Mouse (Mus musculus) heart, adult 11 months (tissue): ENCODE results near the gene Pcyt2.

Experiments used
- DNase-seq: peaks from one replicate; pipeline ENCODE4 v3.0.0; 2022

The Pcyt2 gene

DNA sequence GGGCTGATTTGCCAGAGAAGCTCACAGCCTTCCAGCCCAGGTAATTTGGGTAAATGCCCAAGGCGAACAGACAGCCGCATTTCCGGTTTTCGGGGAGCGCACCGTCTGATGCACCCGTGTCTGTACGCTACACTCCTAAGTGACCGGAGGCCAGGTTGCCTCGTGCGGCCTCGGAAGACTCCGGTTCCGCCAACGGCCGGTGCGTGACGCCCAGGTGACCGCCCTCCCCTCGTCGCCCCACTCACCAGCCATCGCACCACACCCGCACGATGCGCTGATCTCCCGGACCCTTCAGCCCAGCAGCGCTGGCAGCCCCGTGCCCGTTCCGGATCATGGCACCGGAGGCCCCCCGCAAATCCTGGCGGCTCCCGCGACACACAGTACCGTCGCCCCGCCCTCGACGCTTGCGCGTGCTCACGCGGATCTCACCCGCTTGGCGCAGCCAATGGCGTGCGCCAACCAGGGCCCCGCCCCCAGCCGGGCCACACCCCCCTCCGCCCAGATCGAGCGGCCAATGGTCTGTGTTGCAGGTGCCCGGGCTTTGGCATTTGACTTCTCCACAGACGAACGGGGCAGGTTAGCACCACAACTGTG, at the start of gene Pcyt2:
TSS of gene Pcyt2 (minus strand) at position 418 of the 594 bp plus-strand sequence.
- peak; percentile 99 for DNase-seq

DNA sequence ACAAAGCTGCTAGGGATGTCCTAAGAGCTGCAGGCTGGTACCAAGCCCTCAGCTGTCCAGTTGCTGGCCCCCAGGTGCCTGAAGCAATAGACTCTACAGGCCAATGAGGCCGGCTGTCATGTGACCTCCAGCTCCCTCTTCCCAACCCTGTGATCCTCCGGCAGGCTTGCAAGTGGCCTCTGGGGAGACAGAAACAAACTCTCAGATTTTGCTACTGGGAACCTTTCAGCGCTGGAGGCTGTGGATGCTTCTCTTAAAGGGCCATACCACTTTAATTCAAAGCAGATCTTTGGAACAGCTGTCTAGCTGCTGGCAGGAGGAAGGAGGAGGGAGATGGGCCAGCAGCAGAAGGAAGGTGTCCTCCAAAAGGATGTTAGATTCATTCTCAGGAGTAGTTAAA, 48.9 kb upstream of the Pcyt2 start:
- DNase-seq, result peak; percentile 95

DNA sequence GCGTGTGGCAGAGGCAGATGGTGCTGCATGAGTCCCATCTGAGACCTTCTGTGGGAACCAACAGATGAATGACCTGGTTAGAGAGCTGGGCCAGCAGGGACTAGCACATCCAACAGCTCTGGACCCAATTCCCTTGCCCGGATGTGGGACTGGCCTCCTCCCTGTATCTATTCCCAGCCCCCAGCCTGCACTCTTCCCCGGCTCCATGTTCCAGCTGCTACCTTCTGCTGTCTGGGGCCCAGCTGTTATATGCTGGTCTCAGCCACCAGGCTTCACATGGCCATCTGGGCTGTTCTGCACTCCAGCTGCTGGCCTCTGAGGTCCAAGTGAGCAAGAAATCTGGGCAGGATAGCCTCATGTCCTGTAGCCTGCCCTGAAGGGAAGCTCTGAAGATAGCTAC, 47.7 kb upstream of the Pcyt2 start:
- peak; percentile 99 for DNase-seq

DNA sequence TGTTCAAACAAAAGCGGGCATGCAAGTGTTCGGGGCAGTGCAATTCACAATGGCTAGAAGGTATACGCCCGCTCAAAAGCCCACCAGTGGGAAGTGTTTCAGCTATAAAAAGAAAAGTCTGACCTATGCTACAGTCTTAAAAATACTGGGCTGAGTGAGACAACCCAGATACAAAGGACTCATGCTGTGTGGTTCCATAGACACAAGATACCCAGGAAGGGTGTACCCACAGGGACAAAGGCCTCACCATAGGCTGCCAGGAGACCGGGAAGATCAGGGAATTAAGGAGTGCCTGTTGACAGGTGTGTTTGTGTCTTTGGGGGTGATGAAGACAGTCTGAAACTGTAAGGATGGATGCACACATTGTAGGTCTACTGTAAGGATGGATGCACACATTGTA, 46.0 kb upstream of the Pcyt2 start:
- DNase-seq, result no peak

DNA sequence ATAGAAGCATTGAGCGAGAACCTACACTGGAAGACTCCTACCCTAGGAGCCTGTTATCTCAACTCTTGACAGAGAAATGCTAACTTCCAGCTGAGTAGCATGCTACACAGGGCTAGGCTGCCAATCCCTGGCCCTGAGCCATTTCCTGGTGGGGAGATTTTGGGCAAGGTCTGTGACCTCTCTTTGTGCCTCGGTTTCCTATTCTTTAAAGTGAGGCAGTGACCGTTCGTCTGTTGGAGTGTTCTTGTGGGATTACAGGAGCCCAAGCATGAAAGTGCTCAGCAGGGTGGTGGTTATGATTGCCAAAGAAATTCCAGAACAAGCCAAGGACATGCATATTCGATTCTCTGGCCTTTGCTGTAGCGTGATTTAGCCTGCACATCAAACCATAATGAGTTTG, 45.0 kb upstream of the Pcyt2 start:
- no peak for DNase-seq

DNA sequence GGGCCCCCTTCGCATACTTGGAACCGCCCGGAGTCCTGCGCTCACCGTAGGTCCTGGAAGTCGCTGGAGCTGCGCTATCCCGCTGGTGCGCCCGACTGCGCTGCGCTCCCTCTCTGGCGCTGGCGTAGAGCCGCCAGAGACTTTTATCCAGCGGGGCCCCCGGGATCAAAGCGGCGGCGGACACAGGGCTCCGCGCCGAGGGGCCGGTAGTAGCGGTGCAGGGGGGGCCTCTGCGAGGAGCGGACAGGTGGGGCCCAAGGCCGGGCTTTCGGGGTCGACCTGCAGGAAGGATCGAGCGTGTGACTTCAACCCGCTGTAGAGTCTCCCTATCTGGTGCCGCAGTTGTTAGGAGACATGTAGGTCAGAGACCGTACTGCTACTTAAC, 43.3 kb upstream of the Pcyt2 start, which contains the start of gene Notum:
TSS of gene Notum (minus strand) at position 100 of the 385 bp plus-strand sequence.
- DNase-seq, result no peak

DNA sequence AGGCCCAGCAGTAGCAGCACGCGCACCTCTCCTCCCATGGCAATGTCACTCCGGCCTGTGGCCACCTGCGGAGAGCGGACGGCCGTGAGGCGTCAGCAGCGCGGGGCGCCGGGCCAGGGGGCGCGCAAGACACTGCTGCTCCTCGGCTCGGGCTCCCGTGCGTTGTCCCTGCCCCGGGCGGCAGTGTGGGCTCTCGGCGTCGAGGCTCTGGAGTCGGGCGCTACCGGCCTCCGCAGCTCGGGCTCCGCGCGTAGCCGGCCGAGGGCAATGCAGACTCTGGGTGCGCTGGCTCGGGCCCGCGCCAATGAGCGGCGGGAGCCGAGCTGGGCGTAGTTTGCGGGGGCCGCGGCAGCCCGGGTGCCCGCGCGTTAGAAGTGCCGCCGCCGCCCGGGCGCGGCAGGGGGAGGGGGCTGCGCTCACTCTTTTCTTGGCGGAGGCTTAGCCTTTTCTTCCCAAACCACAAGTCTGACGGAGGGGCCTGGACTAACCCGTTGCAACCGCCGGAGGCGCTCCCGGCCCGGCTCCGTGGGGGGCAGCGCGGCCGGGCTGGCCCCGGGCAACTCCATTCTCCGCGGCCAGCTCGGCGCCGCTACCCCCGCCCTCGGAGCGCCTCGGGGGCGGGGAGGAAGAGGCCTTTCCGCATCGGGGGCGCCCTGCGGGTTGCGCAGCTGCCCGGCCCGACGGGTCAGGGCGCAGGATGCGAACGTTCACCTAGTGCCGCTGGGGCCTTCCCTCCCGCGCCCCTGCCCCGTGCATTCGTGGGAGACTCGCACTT, 42.8 kb upstream of the Pcyt2 start:
- no peak for DNase-seq

DNA sequence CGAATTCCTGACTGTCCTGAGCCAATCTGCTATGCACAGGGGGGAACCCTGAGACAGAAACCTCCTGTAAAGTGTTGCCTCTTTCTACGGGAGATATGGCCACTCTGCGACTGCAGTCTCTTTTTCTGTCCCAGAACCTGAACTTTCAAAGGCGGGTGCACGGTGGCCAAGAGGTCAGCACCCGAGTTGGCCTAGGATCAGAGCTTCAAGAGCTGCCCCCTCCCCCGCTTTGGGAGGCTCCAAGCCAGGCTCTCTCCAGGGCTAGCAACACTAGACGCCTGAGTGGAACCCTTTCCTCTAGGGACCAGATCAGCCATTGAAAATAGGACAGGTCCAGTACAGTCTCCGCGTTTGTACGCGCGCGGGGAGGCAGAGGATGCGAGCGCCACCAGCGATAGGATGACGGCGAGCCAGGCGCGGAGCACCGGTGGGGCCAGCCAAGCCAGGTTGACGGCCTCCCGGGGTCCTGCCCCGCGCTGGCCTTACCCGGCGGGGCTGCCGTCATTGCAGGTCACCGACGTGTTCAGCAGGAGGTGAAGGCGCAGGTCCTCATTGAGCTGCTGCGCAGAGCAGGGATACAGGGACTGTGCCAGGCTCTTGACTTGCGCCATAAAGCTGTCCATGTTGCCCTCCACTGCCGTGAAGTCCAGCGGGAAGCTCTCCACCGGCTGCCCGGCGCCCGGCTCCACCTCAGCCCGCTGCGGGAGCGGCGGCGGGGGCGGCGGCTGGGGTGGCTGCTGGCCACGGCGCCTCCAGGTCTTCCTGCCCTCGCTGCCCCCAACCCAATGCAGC, 42.0 kb upstream of the Pcyt2 start:
- no peak for DNase-seq

DNA sequence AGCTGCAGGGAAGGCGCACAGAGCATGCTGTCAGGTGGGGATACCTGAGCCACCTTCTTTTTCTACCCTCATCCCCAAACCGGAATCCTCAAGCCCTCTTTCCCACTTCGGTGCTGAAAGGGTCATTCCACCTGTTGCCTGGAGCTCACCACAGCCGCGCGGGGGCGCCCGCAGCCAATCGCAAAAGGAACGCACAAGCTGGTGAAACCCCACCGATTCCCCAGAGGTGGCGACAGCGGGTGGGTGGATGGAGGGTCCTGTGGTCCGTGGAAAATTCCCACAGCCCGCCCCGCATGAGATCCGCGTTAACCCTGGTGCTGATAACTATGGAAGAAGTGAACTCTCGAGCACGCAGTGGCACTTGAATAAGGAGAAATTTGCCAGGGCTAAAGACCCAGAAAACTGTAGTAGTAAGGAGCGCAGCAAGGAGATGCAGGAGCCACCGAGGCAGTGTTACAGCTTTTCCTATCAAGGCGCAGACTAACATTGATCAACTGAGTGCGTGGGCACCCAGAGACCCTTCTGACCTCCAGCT, 41.2 kb upstream of the Pcyt2 start:
- DNase-seq, result peak; percentile 95

DNA sequence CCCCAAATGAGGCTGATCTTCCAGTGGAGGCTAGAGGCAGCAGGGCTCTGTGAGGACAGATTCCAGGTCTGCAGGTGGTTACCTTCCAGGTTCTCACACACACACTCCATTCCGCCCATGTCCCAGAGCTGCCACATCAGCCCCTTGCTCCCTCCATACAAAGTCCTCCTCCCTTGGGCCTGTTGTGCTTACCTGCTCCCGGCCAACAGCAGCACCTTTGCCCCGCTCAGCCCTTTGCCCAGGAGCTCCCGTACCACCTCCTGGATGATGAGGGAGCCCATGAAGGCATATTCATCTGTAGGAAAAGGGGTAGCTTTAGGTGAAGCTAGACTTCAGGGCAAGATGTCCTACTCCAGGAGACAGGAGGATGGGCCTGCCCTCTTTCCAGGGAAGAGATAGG, 39.6 kb upstream of the Pcyt2 start:
- no peak for DNase-seq

DNA sequence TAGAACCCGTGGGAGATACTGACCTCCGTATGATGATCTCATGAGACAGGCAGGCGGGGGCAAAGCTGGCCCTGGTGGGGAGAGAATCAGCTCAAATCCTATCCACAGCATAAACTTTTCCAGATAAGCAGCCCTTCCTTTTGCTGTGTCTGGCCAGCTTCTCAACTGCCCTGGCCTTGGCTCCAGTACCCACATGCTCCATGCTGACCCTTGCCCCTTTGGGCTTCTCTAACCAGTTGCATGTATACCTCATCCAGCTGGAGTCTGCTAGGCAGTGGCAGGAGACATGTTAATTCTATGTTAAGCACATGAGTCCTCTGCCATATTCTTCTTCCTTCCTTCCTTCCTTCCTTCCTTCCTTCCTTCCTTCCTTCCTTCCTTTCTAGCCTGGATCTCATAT, 37.0 kb upstream of the Pcyt2 start:
- no peak for DNase-seq

DNA sequence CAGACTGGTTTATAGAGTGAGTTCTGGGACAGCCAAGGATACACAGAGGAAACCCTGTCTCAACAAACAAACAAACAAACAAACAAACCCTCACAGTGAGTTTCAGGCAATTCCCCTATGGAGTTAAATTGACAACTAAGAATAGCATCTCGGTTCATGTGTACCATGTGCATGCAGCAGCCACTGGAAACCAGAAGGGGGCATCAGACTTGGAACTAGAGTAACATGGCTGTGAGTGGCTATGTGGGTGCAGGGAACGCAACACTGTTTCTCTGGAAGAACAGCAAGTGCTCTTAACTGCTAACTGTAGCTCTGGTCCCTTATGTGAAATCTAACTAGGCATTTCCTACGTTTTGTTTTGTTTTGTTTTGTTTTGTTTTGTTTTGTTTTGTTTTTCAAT, 34.1 kb upstream of the Pcyt2 start:
- DNase-seq, result no peak

DNA sequence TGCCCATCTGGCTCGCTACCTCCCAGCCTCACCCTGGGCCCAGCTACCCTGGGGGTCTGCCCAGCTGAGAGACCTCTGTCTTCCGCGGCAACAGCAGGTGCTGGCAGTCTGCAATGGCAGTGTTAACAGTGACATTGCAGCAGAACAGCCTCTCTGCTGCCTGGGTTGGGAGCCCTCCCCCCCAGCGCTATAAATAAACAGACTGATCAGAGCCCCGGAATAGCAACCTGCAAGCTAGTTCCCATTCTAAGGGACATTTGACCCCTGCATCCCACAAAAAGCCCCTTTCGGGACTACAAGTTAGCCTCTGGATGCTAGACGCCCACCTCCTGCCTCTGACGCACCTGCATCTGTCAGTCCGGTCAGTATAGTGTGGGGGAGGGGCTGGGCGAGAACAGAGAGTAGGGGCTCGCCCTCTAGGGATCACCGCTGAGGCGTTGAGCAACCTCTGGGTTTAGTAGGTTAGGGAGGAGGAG, 30.3 kb upstream of the Pcyt2 start, which contains the start of gene Myadml2:
TSS of gene Myadml2 (minus strand) at position 158 of the 476 bp plus-strand sequence.
- DNase-seq, result peak; percentile 95

DNA sequence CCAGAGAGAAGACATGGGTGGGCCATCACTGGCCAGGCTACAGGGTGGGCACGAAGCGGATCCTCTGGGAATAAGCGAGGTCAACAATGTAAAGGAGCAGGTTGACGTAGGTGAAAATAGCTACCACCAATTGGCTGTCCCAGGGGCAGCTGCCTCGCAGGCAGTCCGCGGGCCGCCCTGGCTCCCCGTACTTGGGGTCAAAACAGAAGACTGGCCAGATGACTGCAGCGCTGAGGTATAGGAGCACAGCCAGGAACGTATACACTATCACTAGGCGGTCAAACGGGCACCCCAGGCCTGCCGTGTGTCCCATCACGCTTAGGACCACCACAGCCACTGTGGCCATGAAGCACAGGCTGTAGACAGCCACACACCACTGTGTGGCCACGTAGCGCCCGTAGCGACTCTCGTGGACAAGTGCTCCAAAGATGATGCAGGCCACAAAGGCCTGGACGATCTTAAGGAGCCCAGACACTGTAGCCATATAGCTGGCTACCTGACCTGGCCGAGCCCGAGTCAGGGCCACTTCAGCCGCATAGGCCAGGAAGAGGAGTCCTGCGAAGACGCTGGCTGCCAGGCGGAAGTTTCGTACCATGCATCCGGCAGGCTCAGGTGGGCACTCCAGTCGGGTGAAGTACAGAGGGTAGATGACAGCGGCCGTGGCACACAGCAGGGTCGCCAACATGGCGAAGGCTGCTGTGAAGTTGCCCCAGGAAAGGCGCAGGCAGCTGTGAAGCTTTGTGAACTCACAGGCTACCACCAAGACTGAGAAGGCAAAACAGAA, 29.5 kb upstream of the Pcyt2 start:
- DNase-seq, result peak; percentile 91

DNA sequence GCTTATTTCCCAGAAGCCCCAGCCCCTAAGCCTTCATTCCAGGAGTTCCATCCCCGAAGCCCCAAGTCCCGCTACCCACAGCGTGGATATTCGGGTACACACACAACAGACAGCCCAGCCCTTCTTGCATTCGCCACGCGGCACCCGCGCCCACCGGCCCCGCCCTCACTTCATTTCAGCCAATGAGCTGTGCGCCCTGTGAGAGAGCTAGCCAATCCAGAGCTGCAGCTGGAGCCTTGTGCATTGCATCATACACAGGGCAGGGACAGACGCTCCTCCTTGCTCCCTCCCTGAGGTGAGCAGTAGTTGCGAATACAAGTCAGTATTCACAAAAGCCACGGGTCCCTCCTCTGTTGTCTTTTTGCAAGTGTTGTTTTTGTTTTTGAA, 25.9 kb upstream of the Pcyt2 start, which contains the start of gene Pycr1:
TSS of gene Pycr1 (minus strand) at position 169 of the 387 bp plus-strand sequence.
- peak; percentile 100 for DNase-seq

DNA sequence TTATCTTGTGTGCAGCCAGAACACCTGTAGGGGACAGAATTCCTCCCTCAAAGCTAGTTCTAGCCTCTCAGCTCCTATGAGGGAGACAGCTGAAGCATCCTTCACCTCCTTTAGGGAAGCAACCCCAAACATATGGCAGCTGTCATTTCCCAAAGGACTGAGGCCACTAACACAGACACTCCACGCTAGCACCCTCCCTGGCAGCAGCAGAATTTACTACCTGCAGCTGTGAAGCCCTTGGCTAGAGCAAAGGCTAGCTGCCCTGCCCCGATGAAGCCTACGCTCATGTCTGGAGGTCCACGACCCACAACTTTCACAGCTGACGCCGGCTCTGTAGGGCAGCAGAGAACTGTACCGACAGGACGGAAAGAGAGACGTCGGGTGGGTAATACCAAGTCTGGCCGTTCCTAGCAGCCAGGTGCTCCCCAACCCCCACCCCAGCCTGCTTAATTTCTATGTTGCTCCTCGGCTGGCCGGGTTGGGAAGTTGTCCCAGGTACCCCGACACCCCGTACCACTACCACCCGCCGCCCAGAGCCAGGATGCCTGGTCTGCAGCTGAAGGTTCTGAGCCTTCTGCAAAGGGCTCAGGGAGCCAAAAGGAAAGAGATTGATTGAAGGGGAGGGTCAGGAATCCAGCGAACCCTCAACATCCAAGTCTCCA, 25.3 kb upstream of the Pcyt2 start:
- no peak for DNase-seq

DNA sequence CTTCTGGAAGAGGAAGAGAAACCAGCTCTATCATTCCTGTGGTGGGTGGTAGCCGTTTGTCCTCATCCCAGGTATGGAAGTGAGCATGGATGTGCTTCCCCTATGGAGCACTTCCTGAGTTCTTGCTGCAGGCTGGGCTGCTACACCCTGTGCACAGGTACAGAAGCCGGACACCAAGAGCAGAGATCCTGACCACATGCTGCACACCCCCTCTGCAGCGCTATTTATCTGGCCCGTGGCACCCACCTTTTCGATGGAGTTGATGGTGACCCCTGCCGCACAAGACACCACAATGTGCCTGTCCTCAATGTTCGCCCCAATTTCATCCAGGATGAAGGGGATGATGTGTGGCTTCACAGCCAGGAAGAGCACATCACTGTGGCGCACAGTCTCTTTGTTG, 24.1 kb upstream of the Pcyt2 start:
- DNase-seq, result peak; percentile 92

DNA sequence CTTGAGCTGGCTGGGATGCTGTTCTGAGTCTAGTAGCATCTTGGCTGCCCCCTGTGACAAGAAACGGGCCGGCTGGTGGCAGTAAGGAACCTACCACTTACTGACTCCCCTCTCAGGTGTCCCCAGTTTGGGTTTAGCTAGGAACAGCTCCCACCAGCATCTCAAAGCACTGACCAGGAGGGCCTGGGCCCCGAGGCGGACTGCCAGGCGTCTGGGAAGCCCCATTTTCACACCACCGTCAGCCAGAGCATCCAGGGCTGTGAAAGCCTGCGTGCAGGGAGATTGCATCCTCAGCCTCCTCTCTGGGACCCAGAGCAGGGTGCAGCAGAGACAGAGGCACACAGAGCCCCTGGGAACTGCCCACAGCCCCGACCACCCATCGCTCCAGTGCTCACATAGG, 23.5 kb upstream of the Pcyt2 start:
- DNase-seq, result peak; percentile 90

DNA sequence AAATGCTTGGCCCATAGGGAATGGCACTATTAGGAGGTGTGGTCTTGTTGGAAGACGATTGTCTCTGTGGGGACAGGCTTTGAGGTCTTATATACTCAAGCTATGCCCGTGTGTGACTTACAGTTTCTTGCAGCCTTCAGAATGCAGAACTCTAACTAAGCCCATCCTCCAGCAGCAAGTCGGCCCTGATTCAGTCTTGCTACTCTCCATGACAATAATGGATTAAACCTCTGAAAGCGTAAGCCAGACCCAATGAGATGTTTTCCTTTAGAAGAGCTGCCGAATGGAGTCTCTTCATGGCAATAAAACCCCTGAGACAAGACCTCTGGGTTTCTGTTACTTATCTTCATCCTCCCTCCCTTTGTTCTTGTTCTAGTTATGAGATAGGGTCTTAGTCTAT, 17.1 kb upstream of the Pcyt2 start:
- DNase-seq, result no peak

DNA sequence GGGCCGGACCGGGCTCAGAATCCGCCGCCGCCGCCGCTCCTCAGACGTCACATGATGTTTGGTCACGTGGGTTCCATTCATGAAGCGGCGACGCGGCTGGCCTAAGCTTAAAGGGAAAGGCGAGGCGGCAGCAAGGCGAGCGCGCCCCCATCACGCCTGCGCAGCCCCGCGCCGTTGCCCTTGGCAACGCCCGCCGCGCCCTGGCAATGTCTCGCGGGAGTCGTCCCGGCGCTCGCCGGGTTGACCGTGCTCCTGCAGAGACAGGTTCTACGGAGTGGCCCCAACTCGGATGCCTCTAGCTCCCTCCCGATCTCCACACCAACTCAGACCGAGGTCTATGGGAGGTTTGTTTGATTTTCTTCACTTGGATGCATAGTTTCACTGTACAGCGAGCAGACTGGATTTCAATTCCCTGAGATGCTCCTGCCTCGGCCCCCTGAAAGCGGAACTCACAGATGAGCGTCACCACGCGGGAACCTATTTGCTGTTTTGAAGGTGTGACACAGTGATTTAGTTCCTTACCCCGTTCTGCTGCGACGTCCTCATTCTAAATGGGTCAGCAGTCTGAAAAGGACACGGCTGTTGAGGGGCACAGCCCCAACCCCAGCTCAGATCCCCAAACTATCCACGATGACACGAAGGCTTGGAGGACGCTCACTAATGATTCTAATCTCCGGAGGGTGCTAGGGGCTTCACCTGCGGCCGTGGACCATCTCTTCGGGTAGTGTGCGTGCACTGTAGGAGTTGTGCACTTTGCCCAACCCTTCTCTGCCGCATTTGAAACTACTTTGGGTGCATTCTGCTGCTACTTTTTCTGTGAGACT, 16.0 kb upstream of the Pcyt2 start, which contains the start of gene Mafg:
TSS of gene Mafg (minus strand) at position 81 of the 824 bp plus-strand sequence.
- peak; percentile 99 for DNase-seq
